Mouse (Mus musculus): Measurements from ENCODE around the gene Map3k14.
A peak's percentile ranks its signal among the peaks of the same experiment; 100 is the strongest.

Gene Map3k14

DNA sequence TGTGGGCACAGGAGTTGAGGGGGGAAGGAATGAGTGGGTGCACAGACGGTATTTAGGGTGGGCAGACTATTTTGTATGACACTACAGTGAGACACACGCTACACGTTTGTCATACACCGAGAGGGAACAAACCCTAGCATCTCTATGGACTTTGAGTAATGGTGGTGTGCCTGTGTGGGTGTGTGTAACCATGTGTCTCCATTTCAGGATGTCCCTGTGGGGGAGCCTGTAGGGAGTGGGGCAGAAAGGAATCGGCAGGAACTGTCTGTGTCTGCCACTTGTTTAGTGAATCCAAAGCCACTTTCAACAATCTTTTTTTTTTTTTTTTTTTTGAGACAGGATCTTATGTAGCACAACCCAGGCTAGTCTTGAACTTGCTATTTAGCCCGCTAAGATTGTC, 61.1 kb downstream of the Map3k14 start:
- no peak for DNase-seq (ENCODE audit: low spot score)

DNA sequence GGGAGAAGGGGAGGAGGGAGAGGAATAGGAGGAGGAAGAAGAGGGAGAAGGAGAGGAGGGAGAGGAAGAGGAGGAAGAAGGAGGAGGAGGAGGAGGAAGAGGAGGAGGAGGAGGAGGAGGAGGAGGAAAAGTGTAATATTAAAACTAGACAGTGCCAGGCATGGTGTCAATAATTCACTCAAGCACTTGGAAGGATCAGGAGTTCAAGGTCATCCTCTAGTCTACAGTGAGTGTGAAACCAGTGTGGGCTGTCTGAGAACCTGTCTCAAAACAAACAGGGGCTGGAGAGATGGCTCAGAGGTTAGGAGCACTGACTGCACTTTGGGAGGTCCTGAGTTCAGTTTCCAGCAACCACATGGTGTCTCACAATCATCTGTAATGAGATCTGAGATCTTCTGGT, 64.9 kb downstream of the Map3k14 start:
- DNase-seq (ENCODE audit: low spot score): no peak

GRCm38 (mm10) chr11:103201664-103202063, 65.6 kb downstream of the Map3k14 start:
- peak; percentile 35 for DNase-seq (ENCODE audit: low spot score)

- no peak for DNase-seq (ENCODE audit: low spot score)
These were observed 68.1 kb downstream of the Map3k14 start for GRCm38 (mm10) chr11:103198911-103199803.

- no peak for DNase-seq (ENCODE audit: low spot score)
These were observed 68.9 kb downstream of the Map3k14 start for GRCm38 (mm10) chr11:103198339-103198738.

GRCm38 (mm10) chr11:103197340-103197739, 69.9 kb downstream of the Map3k14 start:
- DNase-seq (ENCODE audit: low spot score): no peak

DNA sequence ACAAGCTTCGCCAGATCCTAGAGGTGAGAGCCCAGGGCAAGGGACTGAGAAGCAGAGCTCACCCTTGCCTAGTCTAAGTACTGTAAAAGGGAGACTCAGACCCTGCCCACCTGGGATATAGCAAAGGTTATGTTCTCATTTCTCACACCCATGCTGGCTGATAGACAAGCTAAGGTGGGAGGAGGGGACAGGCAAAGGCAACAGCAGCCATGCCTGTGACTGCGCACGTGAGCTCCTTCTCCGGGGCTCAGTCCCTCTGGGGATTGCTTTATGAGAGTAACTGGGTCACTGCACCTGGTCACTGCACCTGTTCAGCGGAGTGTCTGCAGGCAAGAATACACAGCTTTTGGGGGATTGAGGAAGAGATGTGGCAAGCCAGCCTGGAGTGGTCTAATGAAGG, 71.6 kb downstream of the Map3k14 start:
- DNase-seq (ENCODE audit: low spot score): no peak

GRCm38 (mm10) chr11:103195236-103195635, 72.0 kb downstream of the Map3k14 start:
- DNase-seq (ENCODE audit: low spot score): no peak

DNA sequence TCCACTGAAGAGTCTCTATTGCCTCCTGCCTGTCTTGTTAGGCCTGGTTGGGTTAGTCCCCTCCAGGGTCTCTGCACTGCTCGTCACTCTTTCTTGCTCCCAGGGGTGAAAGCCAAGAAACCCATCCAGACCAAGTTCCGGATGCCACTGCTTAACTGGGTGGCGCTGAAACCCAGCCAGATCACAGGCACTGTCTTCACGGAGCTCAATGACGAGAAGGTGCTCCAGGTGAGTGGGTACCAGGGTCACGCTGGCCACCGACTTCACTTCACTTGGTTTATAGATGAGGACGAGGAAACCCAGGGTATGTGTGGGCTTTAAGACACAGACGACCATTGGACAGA, 73.5 kb downstream of the Map3k14 start:
- no peak for DNase-seq (ENCODE audit: low spot score)

GRCm38 (mm10) chr11:103192956-103193824, 74.1 kb downstream of the Map3k14 start:
- DNase-seq (ENCODE audit: low spot score): no peak

DNA sequence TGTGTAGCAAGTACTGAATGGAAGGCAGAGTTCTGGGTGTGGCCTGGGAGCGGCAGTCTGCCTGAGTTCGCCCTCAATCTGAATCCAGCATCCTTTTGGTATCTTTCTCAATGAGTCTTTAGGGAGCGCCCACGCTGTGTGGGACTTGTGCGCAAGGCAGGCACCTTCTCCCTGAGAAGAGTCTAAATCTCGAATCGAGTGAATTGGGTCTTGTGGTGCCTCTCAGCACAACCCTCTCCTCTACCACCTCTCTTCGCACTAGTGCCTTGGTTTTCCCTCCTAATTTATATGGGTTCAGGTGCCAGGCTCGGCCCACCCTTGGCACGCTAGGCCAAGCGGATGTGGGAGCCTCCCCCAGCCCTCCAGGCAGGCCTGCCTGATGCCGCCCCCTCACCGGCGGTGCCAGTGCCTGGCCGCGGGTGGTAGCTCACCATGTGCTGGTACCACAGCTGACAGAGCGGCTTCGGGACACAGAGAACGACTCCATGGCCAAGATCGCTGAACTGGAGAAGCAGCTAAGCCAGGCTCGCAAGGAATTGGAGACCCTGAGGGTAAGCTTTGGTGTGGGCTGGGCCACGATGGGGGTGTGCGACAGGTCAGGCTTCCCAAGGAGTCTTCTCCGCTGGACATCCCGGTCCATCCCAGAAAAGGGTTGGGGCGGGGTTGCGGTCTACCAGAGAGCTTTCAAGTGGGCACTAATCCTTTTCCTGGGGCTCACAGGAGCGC, 74.9 kb downstream of the Map3k14 start:
- DNase-seq (ENCODE audit: low spot score): no peak

GRCm38 (mm10) chr11:103184891-103185290, 82.4 kb downstream of the Map3k14 start:
- DNase-seq (ENCODE audit: low spot score): no peak

GRCm38 (mm10) chr11:103181911-103182310, 85.4 kb downstream of the Map3k14 start:
- DNase-seq (ENCODE audit: low spot score): no peak

DNA sequence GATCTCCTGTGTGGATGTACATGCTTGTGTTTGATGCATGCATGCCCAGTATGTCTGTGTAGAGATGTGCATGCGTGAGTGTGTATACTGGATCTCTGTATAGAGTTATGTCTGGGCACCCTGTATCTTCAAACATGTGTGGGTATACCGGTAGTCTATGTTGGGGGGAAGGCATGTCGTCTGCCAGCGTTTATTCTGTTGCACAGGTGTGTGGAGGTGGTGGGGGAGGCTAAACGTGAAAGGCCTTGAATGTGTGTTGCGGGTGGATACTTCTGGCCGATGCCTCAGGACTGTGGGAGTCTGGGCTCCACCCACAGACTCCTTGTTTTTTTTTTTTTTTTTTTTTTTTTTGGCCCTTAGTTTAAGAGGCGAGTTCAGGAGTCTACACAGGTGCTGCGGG, 85.9 kb downstream of the Map3k14 start:
- DNase-seq (ENCODE audit: low spot score): no peak

DNA sequence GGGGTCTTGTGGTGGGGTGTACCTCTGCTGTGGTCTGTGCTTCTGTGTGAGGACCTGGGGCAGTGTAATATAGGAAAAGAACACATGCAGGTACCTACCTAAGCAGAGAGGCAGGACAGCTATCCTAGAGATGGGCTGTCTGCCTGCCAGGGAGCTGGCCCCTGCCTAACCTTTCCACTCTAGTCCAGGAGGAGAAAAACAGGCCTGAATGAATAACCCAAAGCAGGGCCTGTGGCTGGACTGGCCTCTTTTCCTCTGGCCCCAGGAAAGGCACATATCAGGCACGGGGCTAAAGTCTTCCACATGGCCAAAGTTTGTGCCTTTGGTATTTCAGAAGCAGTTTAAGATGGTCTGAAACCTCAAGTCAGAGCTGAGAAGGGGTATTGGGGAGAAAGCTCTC, 86.8 kb downstream of the Map3k14 start:
- DNase-seq (ENCODE audit: low spot score): no peak

DNA sequence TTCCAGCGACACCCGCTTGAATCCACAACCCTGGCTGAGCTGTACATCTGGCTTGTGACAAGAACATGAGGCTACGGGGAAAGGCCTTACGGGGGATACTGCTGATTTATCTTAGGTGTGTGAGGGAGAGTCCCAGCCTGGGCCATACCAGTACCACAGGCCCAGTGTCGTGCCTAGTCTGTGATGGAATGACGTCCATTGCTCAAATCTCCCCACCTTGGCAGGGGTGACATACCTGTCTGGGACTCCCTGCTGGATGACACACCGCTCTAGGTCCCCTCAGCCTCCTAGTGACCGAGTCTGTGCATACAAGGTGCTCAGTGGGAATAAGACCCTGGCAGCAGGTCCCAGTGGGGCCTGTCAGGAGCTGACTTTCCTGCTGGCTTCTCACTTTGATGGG, 88.5 kb downstream of the Map3k14 start:
- no peak for DNase-seq (ENCODE audit: low spot score)

GRCm38 (mm10) chr11:103177815-103178485, 89.3 kb downstream of the Map3k14 start:
- DNase-seq (ENCODE audit: low spot score): no peak

- no peak for DNase-seq (ENCODE audit: low spot score)
These were observed 90.1 kb downstream of the Map3k14 start for GRCm38 (mm10) chr11:103177216-103177615.

DNA sequence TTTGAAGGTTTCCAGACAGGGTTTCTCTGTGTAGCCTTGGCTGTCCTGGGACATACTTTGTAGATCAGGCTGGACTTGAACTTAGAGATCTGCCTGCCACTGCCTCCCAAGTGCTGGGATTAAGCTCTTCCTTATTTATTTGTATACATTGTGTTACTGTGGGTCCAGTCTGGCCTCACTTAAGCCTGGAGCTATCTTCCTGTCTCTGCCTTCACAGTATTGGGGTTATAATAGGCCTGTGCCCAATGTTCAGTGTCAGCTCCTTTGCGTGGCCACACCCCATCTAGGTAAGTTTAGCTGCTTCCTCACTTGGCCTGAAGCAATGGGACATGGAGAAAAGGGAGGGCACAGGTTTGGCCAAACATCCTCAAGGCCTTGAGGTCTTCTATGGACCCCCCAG, 90.8 kb downstream of the Map3k14 start:
- DNase-seq (ENCODE audit: low spot score): no peak

GRCm38 (mm10) chr11:103175688-103176442, 91.4 kb downstream of the Map3k14 start:
- no peak for DNase-seq (ENCODE audit: low spot score)

DNA sequence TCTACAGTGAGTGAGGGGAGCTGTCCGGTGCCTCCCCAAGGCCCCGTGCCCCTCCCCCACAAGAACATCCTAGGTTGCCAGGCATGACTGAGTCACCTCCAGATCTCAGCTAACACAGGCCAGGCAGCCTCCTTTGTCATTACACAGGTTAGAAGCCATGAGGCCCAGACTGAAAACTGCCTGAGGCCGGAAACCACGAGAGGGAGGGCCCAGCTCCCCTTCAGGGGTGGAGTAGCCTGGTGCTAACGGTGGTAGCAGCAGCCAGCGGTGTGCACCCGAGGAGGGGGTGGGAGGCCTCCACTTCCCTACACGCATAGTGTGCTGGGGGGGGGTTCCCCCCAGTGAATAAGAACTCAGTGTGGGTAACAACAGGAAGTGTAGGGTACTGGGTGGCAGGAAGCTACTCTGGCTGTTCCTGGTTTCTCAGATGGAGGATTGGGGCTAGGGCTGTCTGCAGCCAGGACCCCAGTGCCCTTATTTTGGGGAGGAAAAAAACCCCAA, 92.3 kb downstream of the Map3k14 start:
- no peak for DNase-seq (ENCODE audit: low spot score)
